Mouse (Mus musculus) kidney, embryonic 15.5 days (tissue): ENCODE data around the gene Ino80d. TPM values are rescaled to one million over a fixed set of nuclear protein-coding genes. Genes with fewer than 3 reads are reported as not detected.

ENCODE experiments used
- ATAC-seq: fragments of 200-750 bp; cut with Nextera tagmentation; replicated peaks from 2 replicates; pipeline ENCODE4 v1.8.0; 2017; ENCODE audit warnings: moderate TSS enrichment; ENCODE audit not compliant: low FRiP score
- H3K27ac ChIP-seq: fragments of 300-500 bp; sonication (generic); 2 replicates; pipeline ENCODE4 v1.5.1; 2015; ENCODE audit warnings: mild to moderate bottlenecking, inconsistent platforms
- H3K27me3 ChIP-seq: fragments of 300-500 bp; sonication (generic); 2 replicates; pipeline ENCODE4 v1.6.1; 2015; ENCODE audit warnings: inconsistent platforms
- H3K36me3 ChIP-seq: fragments of 300-500 bp; sonication (generic); 2 replicates; pipeline ENCODE4 v1.6.1; 2015; ENCODE audit warnings: inconsistent platforms
- H3K4me1 ChIP-seq: fragments of 300-500 bp; sonication (generic); 2 replicates; pipeline ENCODE4 v1.6.1; 2015; ENCODE audit warnings: inconsistent platforms
- H3K4me2 ChIP-seq: fragments of 300-500 bp; sonication (generic); 2 replicates; pipeline ENCODE4 v1.6.1; 2015; ENCODE audit warnings: moderate library complexity, mild to moderate bottlenecking, inconsistent platforms
- H3K4me3 ChIP-seq: fragments of 300-500 bp; sonication (generic); replicated peaks from 2 replicates; pipeline ENCODE4 v1.5.1; 2015; ENCODE audit warnings: mild to moderate bottlenecking, inconsistent platforms
- H3K9ac ChIP-seq: fragments of 300-500 bp; sonication (generic); 2 replicates; pipeline ENCODE4 v1.6.1; 2015; ENCODE audit warnings: mild to moderate bottlenecking, inconsistent platforms
- H3K9me3 ChIP-seq: fragments of 300-500 bp; sonication (generic); replicated peaks from 2 replicates; pipeline ENCODE4 v1.6.1; 2016; ENCODE audit warnings: inconsistent platforms
- WGBS: fragments of 180-500 bp; shearing (Covaris S2); methylation state at CpG from one replicate; pipeline ENCODE4 v1.1.7; 2015; ENCODE audit warnings: mixed read lengths; 5-methylcytosine and 5-hydroxymethylcytosine counted together
- polyA plus RNA-seq: library from polyadenylated mRNA; unstranded; fragments of >200 nt; fragmentation: Nextera tagmentation; extraction: Ambion mirVana; gene quantifications from 2 replicates; pipeline ENCODE4 v1.2.1, GENCODE M21; 2015

The Ino80d gene
- polyA plus RNA-seq, 1 experiment from 2014 or later = 12.1 TPM

- H3K4me3 ChIP-seq = no peak overlapping the region
- H3K4me2 ChIP-seq = no peak overlapping the region
- H3K9ac ChIP-seq = no peak overlapping the region
- whole genome bisulfite sequencing = 25% methylated on average over 6 of the region's 6 CpGs
- peak; percentile 83 for ATAC-seq
- no peaks in the 10 kb centered on the region for H3K9me3 ChIP-seq
- H3K4me1 ChIP-seq = 0 out of 2 replicates have a peak, but pooled peaks cover 3% of the 10 kb centered on the region
- no peak overlapping the region for H3K27ac ChIP-seq
- H3K27me3 ChIP-seq = peaks cover 2% of the 10 kb centered on the region; the same call in 1 of the 2 replicates
- no peaks in the 10 kb centered on the region for H3K36me3 ChIP-seq
These were observed 150.2 kb downstream of the Ino80d start for GRCm38 (mm10) chr1:62964291-62964690.

- WGBS = 67% methylated on average over 1 of the region's 1 CpGs
- H3K27ac ChIP-seq = no peak overlapping the region
These were observed 157.4 kb downstream of the Ino80d start for GRCm38 (mm10) chr1:62956942-62957645.

GRCm38 (mm10) chr1:62956526-62956925, 157.9 kb downstream of the Ino80d start:
- Histone ChIP-seq H3K9me3 (no peaks in the 10 kb centered on the region), H3K4me2 (no peak overlapping the region), H3K4me3 (no peak overlapping the region), H3K9ac (no peak overlapping the region), H3K27ac (no peak overlapping the region), H3K4me1 (peaks cover 4% of the 10 kb centered on the region), H3K27me3 (peaks cover 3% of the 10 kb centered on the region; the same call in 1 of the 2 replicates), H3K36me3 (no peaks in the 10 kb centered on the region)
- 72% methylated on average over 5 of the region's 5 CpGs for WGBS
- no peak for ATAC-seq

More at GRCm38 (mm10) chr1:62956942-62957645, 157.4 kb downstream of the Ino80d start:
- peaks cover 3% of the 10 kb centered on the region; the same call in 1 of the 2 replicates for H3K27me3 ChIP-seq
- H3K4me1 ChIP-seq = no peaks in the 10 kb centered on the region
- no peak for ATAC-seq
- H3K9ac ChIP-seq = no peak overlapping the region
- no peaks in the 10 kb centered on the region for H3K9me3 ChIP-seq
- H3K4me3 ChIP-seq = no peak overlapping the region
- no peaks in the 10 kb centered on the region for H3K36me3 ChIP-seq
- H3K4me2 ChIP-seq = no peak overlapping the region

- H3K9me3 ChIP-seq = no peaks in the 10 kb centered on the region
- peaks cover 16% of the 10 kb centered on the region for H3K4me1 ChIP-seq
- H3K27me3 ChIP-seq = peaks cover 3% of the 10 kb centered on the region; the same call in 1 of the 2 replicates
- no peak overlapping the region for H3K4me2 ChIP-seq
- H3K4me3 ChIP-seq = no peak overlapping the region
- H3K9ac ChIP-seq = no peak overlapping the region
- H3K36me3 ChIP-seq = no peaks in the 10 kb centered on the region
- 63% methylated on average over 6 of the region's 6 CpGs for WGBS
- no peak for ATAC-seq
- no peak overlapping the region for H3K27ac ChIP-seq
These were observed 159.1 kb downstream of the Ino80d start for GRCm38 (mm10) chr1:62955340-62955739.

- H3K27me3 ChIP-seq = peaks cover 3% of the 10 kb centered on the region; the same call in 1 of the 2 replicates
- H3K9ac ChIP-seq = no peak overlapping the region
- H3K4me2 ChIP-seq = no peak overlapping the region
- H3K36me3 ChIP-seq = no peaks in the 10 kb centered on the region
- H3K9me3 ChIP-seq = no peaks in the 10 kb centered on the region
- no peak for ATAC-seq
- H3K4me3 ChIP-seq = no peak overlapping the region
- H3K27ac ChIP-seq = no peak overlapping the region
- WGBS = 93% methylated on average over 4 of the region's 4 CpGs
- peaks cover 22% of the 10 kb centered on the region for H3K4me1 ChIP-seq
These were observed 161.4 kb downstream of the Ino80d start for GRCm38 (mm10) chr1:62953036-62953435.

GRCm38 (mm10) chr1:62952319-62952718, 162.1 kb downstream of the Ino80d start:
- ATAC-seq = no peak
- Histone ChIP-seq H3K4me3 (no peak overlapping the region), H3K9me3 (no peaks in the 10 kb centered on the region), H3K4me1 (peaks cover 25% of the 10 kb centered on the region), H3K4me2 (no peak overlapping the region), H3K27me3 (peaks cover 2% of the 10 kb centered on the region), H3K9ac (no peak overlapping the region), H3K36me3 (no peaks in the 10 kb centered on the region), H3K27ac (no peak overlapping the region)
- WGBS = 76% methylated on average over 3 of the region's 3 CpGs

- Histone ChIP-seq H3K4me2 (no peak overlapping the region), H3K27ac (peak overlapping the region; percentile 19; the same call in 1 of the 2 replicates), H3K4me3 (no peak overlapping the region), H3K4me1 (peaks cover 25% of the 10 kb centered on the region), H3K27me3 (peaks cover 3% of the 10 kb centered on the region), H3K9ac (no peak overlapping the region), H3K36me3 (no peaks in the 10 kb centered on the region), H3K9me3 (no peaks in the 10 kb centered on the region)
- no peak for ATAC-seq
- WGBS = 46% methylated on average over 7 of the region's 7 CpGs
These were observed 163.2 kb downstream of the Ino80d start for GRCm38 (mm10) chr1:62951067-62951809.

- H3K27me3 ChIP-seq = peaks cover 3% of the 10 kb centered on the region
- H3K9me3 ChIP-seq = no peaks in the 10 kb centered on the region
- 66% methylated on average over 9 of the region's 9 CpGs for WGBS
- ATAC-seq = no peak
- no peak overlapping the region for H3K4me3 ChIP-seq
- no peaks in the 10 kb centered on the region for H3K36me3 ChIP-seq
- H3K27ac ChIP-seq = no peak overlapping the region
- H3K9ac ChIP-seq = no peak overlapping the region
- H3K4me2 ChIP-seq = no peak overlapping the region
- peaks cover 25% of the 10 kb centered on the region for H3K4me1 ChIP-seq
These were observed 163.9 kb downstream of the Ino80d start for GRCm38 (mm10) chr1:62950526-62950925.

GRCm38 (mm10) chr1:62947807-62948206, 166.7 kb downstream of the Ino80d start:
- H3K27me3 ChIP-seq = peaks cover 3% of the 10 kb centered on the region; the same call in 1 of the 2 replicates
- H3K9me3 ChIP-seq = no peaks in the 10 kb centered on the region
- H3K4me2 ChIP-seq = no peak overlapping the region
- H3K4me1 ChIP-seq = peaks cover 25% of the 10 kb centered on the region
- H3K36me3 ChIP-seq = no peaks in the 10 kb centered on the region
- peak; percentile 52; the same call in 1 of the 2 replicates for ATAC-seq
- no peak overlapping the region for H3K9ac ChIP-seq
- 0 out of 2 replicates have a peak overlapping the region, but pooled peaks have one; percentile 27 for H3K27ac ChIP-seq
- H3K4me3 ChIP-seq = no peak overlapping the region

GRCm38 (mm10) chr1:62946987-62947386, 167.5 kb downstream of the Ino80d start:
- no peak overlapping the region for H3K27ac ChIP-seq
- H3K4me2 ChIP-seq = no peak overlapping the region
- WGBS = 62% methylated on average over 5 of the region's 5 CpGs
- no peaks in the 10 kb centered on the region for H3K9me3 ChIP-seq
- H3K4me1 ChIP-seq = peaks cover 25% of the 10 kb centered on the region
- peaks cover 3% of the 10 kb centered on the region; the same call in 1 of the 2 replicates for H3K27me3 ChIP-seq
- no peaks in the 10 kb centered on the region for H3K36me3 ChIP-seq
- no peak for ATAC-seq
- no peak overlapping the region for H3K9ac ChIP-seq
- no peak overlapping the region for H3K4me3 ChIP-seq

- Histone ChIP-seq H3K9me3 (no peaks in the 10 kb centered on the region), H3K9ac (no peak overlapping the region), H3K27me3 (peaks cover 15% of the 10 kb centered on the region; the same call in 1 of the 2 replicates), H3K4me2 (no peak overlapping the region), H3K4me3 (no peak overlapping the region), H3K27ac (no peak overlapping the region), H3K4me1 (0 out of 2 replicates have a peak, but pooled peaks cover 3% of the 10 kb centered on the region), H3K36me3 (no peaks in the 10 kb centered on the region)
- no peak for ATAC-seq
- 85% methylated on average over 10 of the region's 10 CpGs for WGBS
These were observed 179.6 kb downstream of the Ino80d start for GRCm38 (mm10) chr1:62934752-62935329.

GRCm38 (mm10) chr1:62934100-62934513, 180.4 kb downstream of the Ino80d start:
- 0 out of 2 replicates have a peak, but pooled peaks cover 3% of the 10 kb centered on the region for H3K4me1 ChIP-seq
- no peak overlapping the region for H3K4me2 ChIP-seq
- no peak overlapping the region for H3K9ac ChIP-seq
- H3K4me3 ChIP-seq = no peak overlapping the region
- H3K9me3 ChIP-seq = no peaks in the 10 kb centered on the region
- no peak for ATAC-seq
- H3K36me3 ChIP-seq = no peaks in the 10 kb centered on the region
- H3K27me3 ChIP-seq = peaks cover 15% of the 10 kb centered on the region; the same call in 1 of the 2 replicates
- H3K27ac ChIP-seq = no peak overlapping the region
- 82% methylated on average over 9 of the region's 9 CpGs for WGBS
